ENCODE assay signal across 8 mouse cellular contexts in genomic region chr4:35156149-35156611, GRCm38 (mm10). TPM values are rescaled to one million over a fixed set of nuclear protein-coding genes. Genes with fewer than 3 reads are reported as not detected.
DNase-seq lines count a peak whose midpoint lies in the region; ATAC-seq lines count a peak whose summit lies in the region.

No protein-coding gene starts in this region.

- H3K9ac ChIP-seq in intestine, embryonic 16.5 days (ENCODE audit: low read depth, low read length), result peak overlapping the region; percentile 85
- peak overlapping the region; percentile 53 for H3K9ac ChIP-seq in liver, embryonic 12.5 days
- peak overlapping the region; percentile 73 for H3K9ac ChIP-seq in stomach, embryonic 14.5 days (replicated peaks; ENCODE audit: low read depth, low read length)

- under 1% methylated on average over 26 of the region's 26 CpGs for WGBS in intestine, embryonic 16.5 days
- under 1% methylated on average over 26 of the region's 26 CpGs for WGBS in liver, embryonic 12.5 days (ENCODE audit: insufficient replicate concordance)
- WGBS in stomach, embryonic 14.5 days, result under 1% methylated on average over 26 of the region's 26 CpGs

- H3K4me2 ChIP-seq in intestine, embryonic 16.5 days (ENCODE audit: low read depth, low read length), result peak overlapping the region; percentile 61
- H3K4me2 ChIP-seq in liver, embryonic 12.5 days, result peak overlapping the region; percentile 80
- peak overlapping the region; percentile 83 for H3K4me2 ChIP-seq in stomach, embryonic 14.5 days (replicated peaks; ENCODE audit: low read depth, low read length)

- H3K4me1 ChIP-seq in intestine, embryonic 16.5 days (ENCODE audit: control insufficient read depth, insufficient read depth, low read length), result peaks cover 9% of the 10 kb centered on the region
- peaks cover 10% of the 10 kb centered on the region; the same call in 1 of the 2 replicates for H3K4me1 ChIP-seq in liver, embryonic 12.5 days
- H3K4me1 ChIP-seq in stomach, embryonic 14.5 days (ENCODE audit: control insufficient read depth, insufficient read depth, low read length), result peaks cover 5% of the 10 kb centered on the region; the same call in 1 of the 2 replicates

- peak; percentile 80 for ATAC-seq in intestine, embryonic 16.5 days
- ATAC-seq in liver, embryonic 12.5 days, result peak; percentile 66
- peak; percentile 68 for ATAC-seq in stomach, embryonic 14.5 days (ENCODE audit: insufficient number of reproducible peaks, insufficient read depth, low FRiP score, low read depth)

- peak overlapping the region; percentile 68 for H3K4me3 ChIP-seq in intestine, embryonic 16.5 days (ENCODE audit: low read length)
- peak overlapping the region; percentile 59 for H3K4me3 ChIP-seq in liver, embryonic 12.5 days
- peak overlapping the region; percentile 68 for H3K4me3 ChIP-seq in stomach, embryonic 14.5 days (ENCODE audit: low read depth, low read length)

- peak; percentile 11 to 21 for DNase-seq in layer of hippocampus, adult 18-20 months (ENCODE audit: low spot score in 2 of 2)
- DNase-seq in layer of hippocampus, adult 9-10 months (ENCODE audit: low spot score), result no peak
- peak; percentile 83 for DNase-seq in embryo, embryonic 10.5 days (ENCODE audit: low spot score)
- peak; percentile 97 for DNase-seq in heart, adult 11 months
- peak; percentile 53 to 81 for DNase-seq in monocyte, adult 2 months (ENCODE audit: low read depth in 1 of 2, low spot score in 2 of 2)

- no peaks in the 10 kb centered on the region for H3K9me3 ChIP-seq in intestine, embryonic 16.5 days (ENCODE audit: control insufficient read depth, low read length)
- H3K9me3 ChIP-seq in liver, embryonic 12.5 days (replicated peaks), result no peaks in the 10 kb centered on the region
- no peaks in the 10 kb centered on the region for H3K9me3 ChIP-seq in stomach, embryonic 14.5 days (ENCODE audit: control insufficient read depth, low read depth, low read length)

- H3K27ac ChIP-seq in intestine, embryonic 16.5 days (ENCODE audit: low read length), result peak overlapping the region; percentile 96
- peak overlapping the region; percentile 62 for H3K27ac ChIP-seq in liver, embryonic 12.5 days
- H3K27ac ChIP-seq in stomach, embryonic 14.5 days (ENCODE audit: low read length), result peak overlapping the region; percentile 92

- H3K36me3 ChIP-seq in intestine, embryonic 16.5 days (ENCODE audit: control insufficient read depth, insufficient read depth, low read length), result no peaks in the 10 kb centered on the region
- H3K36me3 ChIP-seq in liver, embryonic 12.5 days, result no peaks in the 10 kb centered on the region
- no peaks in the 10 kb centered on the region for H3K36me3 ChIP-seq in stomach, embryonic 14.5 days (ENCODE audit: control insufficient read depth, insufficient read depth, low read length)

- no peaks in the 10 kb centered on the region for H3K27me3 ChIP-seq in intestine, embryonic 16.5 days (replicated peaks; ENCODE audit: control insufficient read depth, insufficient read depth, low read length)
- H3K27me3 ChIP-seq in liver, embryonic 12.5 days (replicated peaks), result peaks cover 15% of the 10 kb centered on the region
- no peaks in the 10 kb centered on the region for H3K27me3 ChIP-seq in stomach, embryonic 14.5 days (ENCODE audit: control insufficient read depth, insufficient read depth, low read length)

RNA-seq across cellular contexts. Expression of gene Mob3b, which starts 1.1 kb away (rescaled TPM):
- 1 to 10 TPM; 5.0 to 6.8 TPM for total RNA-seq in layer of hippocampus, adult 18-20 months (2021)
- 27.3 and 27.5 TPM in 2 replicates for polyA plus RNA-seq in intestine, embryonic 16.5 days (2015; fragmentation: Nextera tagmentation; extraction: Ambion mirVana)
- polyA plus RNA-seq in liver, embryonic 12.5 days (2016; fragmentation: Nextera tagmentation; extraction: Ambion mirVana), result 6.0 and 7.1 TPM in 2 replicates
- polyA plus RNA-seq in stomach, embryonic 14.5 days (2014; fragmentation: Nextera tagmentation; extraction: Ambion mirVana), result 22.5 and 23.6 TPM in 2 replicates

RNA-seq across cellular contexts. Expression of gene Ifnk, which starts 4.3 kb away (rescaled TPM):
- total RNA-seq in layer of hippocampus, adult 18-20 months (2021), result not detected
- polyA plus RNA-seq in intestine, embryonic 16.5 days (2015; fragmentation: Nextera tagmentation; extraction: Ambion mirVana), result 0.29 and 0.45 TPM in 2 replicates
- 0.17 TPM in 1 of 2 replicates, not detected in the other for polyA plus RNA-seq in liver, embryonic 12.5 days (2016; fragmentation: Nextera tagmentation; extraction: Ambion mirVana)
- polyA plus RNA-seq in stomach, embryonic 14.5 days (2014; fragmentation: Nextera tagmentation; extraction: Ambion mirVana), result 0.55 and 0.65 TPM in 2 replicates
